Mouse (Mus musculus): ENCODE measurements at regions not wholly inside any gene's neighbourhood (a gene's known extent, or its start where the extent isn't known, plus 50 kb on each side); places are given as distances from the start of the nearest gene placed in this dataset.

DNA sequence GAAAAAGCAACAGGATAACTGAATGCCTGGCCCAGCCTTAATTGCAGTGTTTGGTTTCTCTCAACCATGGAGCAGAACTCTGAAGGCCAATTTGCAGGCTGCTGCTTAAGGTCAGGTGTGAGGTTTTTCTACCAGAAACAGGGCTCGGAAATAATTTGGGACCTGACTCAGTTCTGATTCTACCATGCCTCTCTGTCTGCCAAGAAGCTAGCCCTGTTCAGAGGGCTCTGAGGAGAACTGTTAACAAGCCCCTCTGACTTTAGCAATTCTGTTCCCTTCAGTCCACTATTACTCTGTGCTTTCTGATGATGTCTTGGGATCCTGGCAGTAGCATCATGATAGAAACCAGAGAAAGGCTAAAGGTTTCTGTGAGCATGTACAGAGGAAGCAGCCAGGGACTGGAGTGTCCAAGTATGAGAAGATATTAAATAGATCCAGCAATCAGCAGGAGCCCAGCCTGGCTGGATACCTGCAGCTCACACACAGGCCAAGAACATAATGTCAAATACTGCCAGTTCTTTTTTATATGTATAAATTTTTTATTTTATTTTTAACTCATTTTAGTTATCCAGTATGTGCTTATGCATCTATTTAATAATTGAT lies 131.4 kb upstream of the Sptlc3 start:
- DNase-seq (ENCODE audit: low read depth, low spot score) = no peak

DNA sequence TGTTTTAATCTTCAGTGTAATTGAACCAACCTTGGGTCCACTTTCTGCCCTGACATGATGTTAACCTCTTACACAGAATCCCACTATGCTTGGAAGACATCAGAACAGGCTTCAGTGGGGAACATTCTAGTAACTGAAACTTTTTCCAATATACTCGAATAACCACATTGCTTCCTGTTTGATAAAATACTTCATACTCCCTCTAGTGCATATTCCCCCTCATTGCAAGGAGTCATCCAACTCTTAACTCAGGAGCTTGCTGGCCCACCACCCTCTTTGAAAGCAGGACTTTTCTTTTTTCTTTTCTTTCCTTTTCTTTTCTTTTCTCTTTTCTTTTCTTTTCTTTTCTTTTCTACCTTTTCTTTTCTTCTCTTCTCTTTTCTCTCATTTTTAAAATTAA lies 123.6 kb upstream of the Sptlc3 start:
- DNase-seq (ENCODE audit: low read depth, low spot score) = no peak

DNA sequence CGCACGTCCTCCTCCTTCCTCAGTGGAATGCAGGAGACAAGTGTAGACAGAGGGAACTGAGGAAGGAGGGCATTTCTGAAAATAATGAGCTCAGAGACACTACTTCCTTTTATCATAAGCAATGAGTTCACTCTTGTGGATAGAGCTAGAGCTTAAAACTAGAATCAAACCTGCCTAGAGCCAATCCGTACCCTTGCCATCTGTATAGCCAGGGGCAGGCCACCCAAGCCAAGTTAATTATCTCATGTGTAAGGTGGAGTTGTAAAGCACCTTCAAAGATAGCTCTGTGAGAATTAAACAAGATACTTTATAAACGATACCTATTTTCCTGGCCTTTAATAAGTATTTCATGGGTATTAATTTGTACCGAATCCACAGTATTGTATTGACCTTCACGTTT lies 113.4 kb upstream of the Sptlc3 start:
- DNase-seq (ENCODE audit: low read depth, low spot score) = no peak

DNA sequence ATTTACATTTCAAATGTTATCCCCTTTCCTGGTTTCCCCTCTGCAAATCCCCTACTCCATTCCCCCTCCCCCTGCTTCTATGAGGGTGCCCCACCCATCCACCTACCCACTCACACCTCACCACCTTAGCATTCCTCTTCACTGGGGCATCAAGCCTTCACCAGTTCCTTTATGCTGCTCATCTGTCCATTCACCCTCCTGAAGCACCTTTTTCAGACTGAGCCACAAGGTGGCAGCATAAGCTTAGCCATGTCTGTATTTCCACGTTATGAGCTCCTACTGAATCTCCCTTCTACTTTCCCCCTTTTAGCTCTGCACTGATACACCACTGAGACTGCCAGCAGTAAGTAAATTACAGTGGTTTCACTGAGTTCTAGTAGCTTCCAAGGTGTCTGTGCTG lies 112.1 kb upstream of the Sptlc3 start:
- DNase-seq (ENCODE audit: low read depth, low spot score) = peak; percentile 47

DNA sequence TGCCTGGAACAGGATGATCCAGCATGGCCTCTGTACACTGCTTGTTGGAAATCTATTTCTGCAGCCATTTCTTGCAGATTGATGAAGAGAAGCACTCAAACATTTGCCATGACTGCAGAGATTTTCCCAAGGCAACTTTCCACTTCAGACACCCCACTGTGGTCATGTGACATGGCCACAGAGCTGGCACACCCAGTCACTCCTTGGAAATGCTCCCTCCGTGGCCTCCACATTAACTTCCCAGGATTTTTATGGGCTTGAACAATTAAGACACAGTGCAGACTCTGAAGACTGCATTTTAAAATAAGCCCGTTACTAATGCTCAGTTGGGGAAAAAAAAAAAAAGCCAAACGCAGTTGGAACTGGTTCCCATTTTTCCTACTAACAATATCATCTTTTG lies 80.2 kb upstream of the Sptlc3 start:
- no peak for DNase-seq (ENCODE audit: low read depth, low spot score)

DNA sequence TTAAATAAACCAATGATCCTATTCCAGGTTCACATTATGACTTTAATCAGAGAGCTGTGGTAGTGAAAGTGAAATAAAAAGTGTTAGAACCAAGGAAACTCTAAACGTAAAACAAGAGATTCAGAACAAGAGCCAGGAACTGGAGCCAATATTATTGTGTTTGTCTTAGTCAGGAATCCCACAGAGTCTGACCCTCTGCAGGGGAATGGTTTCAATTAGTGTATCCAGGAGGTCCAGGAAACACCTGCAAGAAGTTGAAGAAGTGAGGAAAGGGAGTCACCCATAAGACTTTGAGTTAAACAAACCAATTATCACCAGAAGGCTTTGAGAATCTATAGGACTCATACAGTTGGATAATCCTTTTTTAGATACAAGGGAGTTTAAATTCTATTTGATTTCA lies 76.2 kb upstream of the Sptlc3 start:
- no peak for DNase-seq (ENCODE audit: low read depth, low spot score)

DNA sequence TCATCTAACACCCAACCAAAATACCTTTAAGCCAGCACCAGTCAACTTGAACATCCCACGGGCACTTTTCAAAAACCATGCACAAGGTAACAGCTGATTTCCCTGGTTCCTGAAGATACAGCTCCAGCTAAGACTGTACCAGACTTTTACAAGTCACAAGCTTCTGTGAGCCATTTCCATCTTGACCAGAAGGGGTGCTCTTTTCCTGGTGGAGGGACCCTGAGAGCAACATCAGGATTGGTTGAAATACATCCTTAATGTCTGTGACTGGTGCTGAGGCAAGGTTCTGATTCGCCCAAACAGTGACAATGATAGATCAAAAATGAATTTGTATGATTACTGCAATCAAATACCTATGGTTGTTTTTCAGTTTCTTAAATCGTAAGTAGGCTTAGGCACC lies 71.0 kb upstream of the Sptlc3 start:
- no peak for DNase-seq (ENCODE audit: low read depth, low spot score)

DNA sequence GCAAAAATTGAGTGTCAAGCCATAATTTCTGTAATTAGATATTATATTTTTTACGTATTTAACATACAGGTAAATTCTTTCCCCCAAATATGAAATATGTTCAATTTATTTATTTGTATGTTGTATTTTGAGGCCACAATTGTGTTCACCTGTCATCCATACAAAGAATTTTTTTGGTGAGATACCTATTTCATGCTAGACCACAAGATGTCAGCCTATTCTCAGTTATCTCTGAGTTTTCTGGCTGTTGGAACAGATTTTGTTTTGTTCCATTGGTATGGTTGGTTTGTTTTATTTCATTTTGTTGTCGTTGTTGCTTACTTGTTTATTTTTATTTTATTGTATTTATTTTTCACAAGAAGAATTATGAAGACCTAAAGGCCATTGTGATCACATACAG lies 70.3 kb upstream of the Sptlc3 start:
- DNase-seq (ENCODE audit: low read depth, low spot score) = no peak
